Mouse (Mus musculus) myocyte (in vitro differentiated cells): ENCODE data around the gene Cox8a.

Experiments
- CEBPB ChIP-seq: IDR thresholded peaks from 2 replicates; pipeline ENCODE4 v1.6.1; 2011; ENCODE audit warnings: mild to moderate bottlenecking, moderate library complexity; ENCODE audit not compliant: poor library complexity, insufficient read depth, severe bottlenecking
- POLR2A ChIP-seq: IDR thresholded peaks from one replicate; pipeline ENCODE4 v1.6.1; 2011; ENCODE audit warnings: low read depth, mild to moderate bottlenecking, control low read depth, moderate library complexity; ENCODE audit not compliant: insufficient read length
- SRF ChIP-seq: IDR thresholded peaks from one replicate; pipeline ENCODE4 v1.6.1; 2011; ENCODE audit warnings: low read depth; ENCODE audit not compliant: control insufficient read depth, insufficient read length
- TCF12 ChIP-seq: IDR thresholded peaks from one replicate; pipeline ENCODE4 v1.6.1; 2011; ENCODE audit warnings: mild to moderate bottlenecking, control low read depth; ENCODE audit not compliant: poor library complexity, insufficient read depth, severe bottlenecking

- TF ChIP-seq CEBPB (no peak), POLR2A (no peak), TCF12 (no peak), SRF (no peak)
These were observed 30.3 kb downstream of the Cox8a start for GRCm38 (mm10) chr19:7187157-7187556.
